Mouse (Mus musculus): ENCODE measurements around the gene Tbca.
A peak's percentile ranks its signal among the peaks of the same experiment; 100 is the strongest.

Tbca gene

GRCm38 (mm10) chr13:94877991-94878745 is 89.5 kb downstream of the Tbca start:
- no peak for DNase-seq (ENCODE audit: low spot score in 2 of 2)

DNA sequence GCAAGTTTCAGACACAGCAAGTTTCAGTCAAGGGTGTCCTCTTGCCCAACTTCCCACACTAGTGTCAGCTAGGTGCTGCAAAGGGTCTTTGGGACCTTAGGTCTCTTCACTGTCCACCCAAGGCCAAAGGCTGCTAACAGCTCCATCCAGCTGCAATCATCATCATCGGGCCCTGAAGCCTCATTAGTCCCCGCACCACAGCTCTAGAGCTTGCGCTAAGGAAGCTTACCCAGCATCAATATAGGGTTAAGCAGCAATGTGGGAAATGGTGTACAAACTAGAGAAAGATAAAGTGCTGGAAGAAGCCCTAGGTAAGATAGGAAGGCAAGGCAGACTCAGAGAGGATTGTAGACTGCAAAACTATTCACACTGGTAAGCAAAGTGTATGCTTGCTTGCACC is 92.5 kb downstream of the Tbca start:
- DNase-seq (ENCODE audit: low spot score in 2 of 2): no peak

DNA sequence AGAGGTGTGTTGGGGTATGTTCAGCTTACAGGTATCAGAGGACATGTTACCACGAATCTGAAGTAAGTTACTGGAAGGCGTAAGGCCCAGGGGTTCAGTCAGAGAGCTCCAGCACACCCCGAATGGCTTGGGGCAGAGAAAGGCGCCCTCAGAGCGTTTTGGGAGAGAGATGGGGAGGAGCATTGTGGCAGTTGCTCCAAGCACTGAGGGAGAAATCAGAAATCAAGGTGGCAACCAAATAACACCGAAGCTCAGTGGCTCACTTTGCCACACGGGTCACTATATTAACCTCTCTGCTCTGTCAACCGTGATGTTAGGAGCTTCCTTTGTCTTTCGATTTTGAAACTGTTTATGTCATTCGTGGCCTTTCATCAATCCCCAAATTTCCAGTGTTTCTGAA is 93.5 kb downstream of the Tbca start:
- no peak for DNase-seq (ENCODE audit: low spot score in 2 of 2)

DNA sequence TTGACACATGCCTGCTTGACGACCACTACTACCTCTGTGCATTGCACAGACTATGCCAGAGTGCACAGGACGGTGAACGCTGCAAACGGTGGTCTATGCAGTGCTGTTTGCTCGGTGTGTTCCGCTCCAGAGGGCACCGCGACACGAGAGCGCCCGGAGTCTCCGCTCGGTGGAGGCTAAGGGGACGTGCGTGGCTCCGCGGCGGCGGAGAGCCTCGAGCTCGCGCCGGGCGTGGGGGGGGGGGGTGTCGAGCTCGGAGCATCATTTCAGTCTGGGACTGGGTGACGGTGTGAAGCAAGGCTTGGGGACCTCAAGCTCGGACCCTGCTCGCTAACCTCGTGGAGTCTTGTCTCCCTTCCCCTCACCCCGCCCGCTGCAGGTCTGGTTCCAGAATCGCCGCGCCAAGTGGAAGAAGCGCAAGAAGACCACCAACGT is 94.0 kb downstream of the Tbca start:
- no peak for DNase-seq (ENCODE audit: low spot score in 2 of 2)

DNA sequence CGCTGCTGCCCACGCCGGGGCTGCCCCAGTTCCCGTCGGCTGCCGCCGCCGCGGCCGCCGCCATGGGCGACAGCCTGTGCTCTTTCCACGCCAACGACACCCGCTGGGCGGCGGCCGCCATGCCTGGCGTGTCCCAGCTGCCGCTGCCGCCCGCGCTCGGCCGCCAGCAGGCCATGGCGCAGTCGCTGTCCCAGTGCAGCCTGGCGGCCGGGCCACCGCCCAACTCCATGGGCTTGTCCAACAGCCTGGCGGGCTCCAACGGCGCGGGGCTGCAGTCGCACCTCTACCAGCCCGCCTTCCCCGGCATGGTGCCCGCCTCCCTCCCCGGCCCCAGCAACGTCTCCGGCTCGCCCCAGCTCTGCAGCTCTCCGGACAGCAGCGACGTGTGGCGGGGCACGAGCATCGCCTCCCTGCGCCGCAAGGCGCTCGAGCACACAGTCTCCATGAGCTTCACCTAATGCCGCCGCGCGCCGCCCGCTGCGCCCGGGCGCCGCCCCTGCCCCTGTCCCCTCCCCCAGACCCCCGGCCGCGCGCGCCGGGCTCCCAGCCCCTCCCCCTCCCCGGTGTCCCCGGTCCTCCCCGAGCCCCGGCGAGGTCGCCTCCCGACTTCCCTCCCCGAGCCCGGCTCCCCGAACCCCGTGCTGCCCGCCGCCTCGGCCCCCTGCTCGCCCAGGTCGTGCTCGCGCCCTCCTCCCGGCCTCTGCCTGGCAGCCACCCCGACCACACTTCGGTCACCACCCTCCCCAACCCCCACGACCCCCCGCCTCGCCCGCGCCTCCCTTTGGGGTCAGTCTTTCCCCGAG is 94.7 kb downstream of the Tbca start:
- DNase-seq (ENCODE audit: low spot score in 2 of 2): peak in 1 of 2 experiments; percentile 65

GRCm38 (mm10) chr13:94883966-94884960 is 95.6 kb downstream of the Tbca start:
- DNase-seq (ENCODE audit: low spot score in 2 of 2): no peak

DNA sequence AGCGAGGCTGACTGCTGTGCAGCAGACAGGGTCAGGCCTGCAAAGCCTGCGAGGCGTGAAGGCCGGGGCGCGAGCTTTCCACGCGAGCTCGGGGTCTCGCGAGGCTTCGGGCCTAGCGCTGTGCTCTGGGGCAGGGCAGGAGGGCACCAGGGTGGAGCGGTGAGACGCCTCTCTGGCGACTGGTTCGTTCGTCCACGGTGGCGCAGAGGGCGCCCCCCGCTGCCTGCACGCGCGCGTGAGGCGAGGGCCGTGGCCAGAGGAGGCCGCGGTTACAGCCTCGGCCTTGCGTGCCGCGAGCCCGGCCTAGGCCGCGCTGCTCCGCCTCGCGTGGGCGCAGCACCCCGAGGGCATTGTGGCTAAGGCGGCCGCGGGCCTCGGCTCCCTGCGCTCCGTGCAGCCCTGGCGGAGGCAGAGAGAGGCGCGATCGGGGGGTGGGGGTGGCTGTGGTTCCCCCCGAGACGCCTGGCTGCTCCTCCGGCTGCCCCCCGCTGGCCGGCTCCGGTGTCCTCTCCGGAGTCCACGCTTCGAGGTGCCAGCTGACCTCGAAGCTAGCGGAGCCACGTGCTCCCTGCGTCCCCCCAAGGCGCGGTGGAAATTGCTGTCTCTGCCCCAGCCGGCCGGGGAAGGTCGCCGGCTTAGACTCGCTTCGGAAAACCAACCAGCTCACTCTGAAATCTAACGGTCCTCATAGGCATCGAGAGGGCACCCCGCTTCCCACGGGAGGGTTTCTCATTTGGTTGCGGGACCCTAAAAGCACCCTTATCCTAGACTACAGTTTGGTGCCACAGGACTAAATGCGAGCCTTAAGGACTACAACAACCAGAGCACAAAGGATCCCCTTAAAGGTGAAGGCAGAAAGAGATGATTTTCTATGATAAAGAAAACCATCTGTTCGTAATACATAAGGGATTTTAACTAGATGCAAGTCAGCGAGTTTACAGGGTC is 96.9 kb downstream of the Tbca start:
- DNase-seq (ENCODE audit: low spot score in 2 of 2): no peak

Measured in spleen, postnatal 4 days (tissue).